Mouse (Mus musculus): ENCODE results near the gene Canx. TPM values are rescaled to one million over a fixed set of nuclear protein-coding genes. Genes with fewer than 3 reads are reported as not detected.

Canx gene
- polyA plus RNA-seq, 1 experiment, result 193 TPM

DNA sequence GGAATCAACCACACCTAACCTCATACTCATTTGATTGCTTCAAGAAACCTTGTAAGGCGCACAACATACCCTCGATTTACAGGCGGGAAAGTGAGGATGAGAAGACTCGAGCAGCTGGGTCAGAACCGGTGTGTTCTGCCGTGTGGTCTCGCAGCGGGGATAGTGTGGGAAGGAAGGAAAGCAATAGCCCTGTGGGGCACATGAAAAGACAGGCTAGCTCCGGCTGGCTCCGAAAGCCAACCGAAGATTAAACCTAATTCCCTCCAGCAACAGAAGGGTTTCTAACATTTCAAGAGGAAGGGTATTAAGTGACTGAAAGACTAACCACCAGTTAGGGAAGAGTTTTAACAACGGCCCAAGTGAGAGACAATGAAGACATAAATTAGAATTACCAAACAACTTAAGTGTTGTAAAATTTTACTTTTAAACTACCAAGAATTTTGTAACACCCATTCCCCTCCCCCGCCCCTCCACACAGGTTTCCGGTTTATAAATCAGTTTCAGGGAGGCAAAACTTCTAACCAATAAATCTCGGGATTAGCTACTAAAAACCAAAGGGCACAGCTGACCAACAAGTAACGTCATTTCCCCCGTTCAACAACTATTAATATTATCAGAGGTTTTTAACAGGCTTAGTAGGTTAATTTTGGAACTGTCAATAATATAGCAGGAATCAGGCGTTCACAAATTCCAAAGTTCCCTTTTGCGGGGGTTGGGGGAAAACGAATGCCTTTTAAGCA lies 34.8 kb downstream of the Canx start:
- Histone ChIP-seq H3K4me3 (ENCODE audit: insufficient read depth, low read depth, low read length) (peak overlapping the region; percentile 79), H3K27ac (ENCODE audit: insufficient read depth, low read depth, low read length) (no peak overlapping the region), H3K4me1 (ENCODE audit: control insufficient read depth, insufficient read depth, low read length) (peaks cover 5% of the 10 kb centered on the region; the same call in 1 of the 2 replicates)
- WGBS, result 3% methylated on average over 20 of the region's 20 CpGs
- TF ChIP-seq POLR2A (IDR thresholded peaks at IDR 0.05; ENCODE audit: insufficient read depth, low read depth, low read length) (no peak), CTCF (IDR thresholded peaks at IDR 0.05; ENCODE audit: insufficient read depth, low read depth, low read length) (no peak)

DNA sequence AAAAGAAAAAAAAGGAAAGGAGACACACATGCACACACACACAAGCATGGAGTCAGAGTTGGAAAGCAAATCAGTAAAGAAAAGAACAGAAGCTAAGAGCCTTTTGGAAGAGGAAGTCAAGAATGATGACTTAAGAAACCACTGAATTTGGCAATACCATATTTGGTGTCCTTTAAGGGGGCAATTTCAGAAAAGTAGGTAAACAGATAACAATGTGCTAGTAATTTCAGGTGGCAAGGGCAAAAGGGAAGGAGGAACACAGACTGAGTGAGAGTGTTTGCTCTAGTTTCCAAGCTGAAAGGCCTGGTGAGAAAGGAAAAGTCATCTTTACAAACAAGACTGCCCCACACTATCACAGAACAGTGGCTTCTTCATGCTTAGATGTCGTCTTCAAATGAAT lies 39.0 kb downstream of the Canx start:
- 77% methylated on average over 1 of the region's 1 CpGs for WGBS
- Histone ChIP-seq H3K4me3 (ENCODE audit: insufficient read depth, low read depth, low read length) (no peak overlapping the region), H3K4me1 (ENCODE audit: control insufficient read depth, insufficient read depth, low read length) (peaks cover 5% of the 10 kb centered on the region; the same call in 1 of the 2 replicates), H3K27ac (ENCODE audit: insufficient read depth, low read depth, low read length) (no peak overlapping the region)
- TF ChIP-seq POLR2A (IDR thresholded peaks at IDR 0.05; ENCODE audit: insufficient read depth, low read depth, low read length) (no peak), CTCF (IDR thresholded peaks at IDR 0.05; ENCODE audit: insufficient read depth, low read depth, low read length) (no peak)

DNA sequence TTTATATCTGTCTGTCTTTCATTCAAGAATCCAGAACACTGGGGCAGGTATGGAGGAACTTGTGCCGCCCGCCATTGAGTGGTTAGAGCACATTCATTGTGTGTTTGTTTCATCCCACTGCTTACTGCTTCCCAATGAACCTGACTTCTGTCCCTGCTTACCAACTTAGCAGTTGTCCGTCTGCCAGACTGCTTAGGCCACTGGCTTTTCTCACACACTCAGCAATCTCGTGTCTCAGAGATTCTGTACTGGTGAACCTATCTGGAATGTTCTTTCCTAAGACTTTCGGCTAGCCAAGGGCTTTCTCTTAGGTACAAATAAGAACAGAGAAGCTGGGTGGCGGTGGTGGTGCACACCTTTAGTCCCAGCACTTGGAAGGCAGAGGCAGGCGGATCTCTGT lies 39.8 kb downstream of the Canx start:
- 92% methylated on average over 7 of the region's 7 CpGs for WGBS
- no peak overlapping the region for H3K4me3 ChIP-seq (ENCODE audit: insufficient read depth, low read depth, low read length)
- H3K27ac ChIP-seq (ENCODE audit: insufficient read depth, low read depth, low read length), result no peak overlapping the region
- TF ChIP-seq POLR2A (IDR thresholded peaks at IDR 0.05; ENCODE audit: insufficient read depth, low read depth, low read length) (no peak), CTCF (IDR thresholded peaks at IDR 0.05; ENCODE audit: insufficient read depth, low read depth, low read length) (no peak)
- H3K4me1 ChIP-seq (ENCODE audit: control insufficient read depth, insufficient read depth, low read length), result peaks cover 5% of the 10 kb centered on the region; the same call in 1 of the 2 replicates

DNA sequence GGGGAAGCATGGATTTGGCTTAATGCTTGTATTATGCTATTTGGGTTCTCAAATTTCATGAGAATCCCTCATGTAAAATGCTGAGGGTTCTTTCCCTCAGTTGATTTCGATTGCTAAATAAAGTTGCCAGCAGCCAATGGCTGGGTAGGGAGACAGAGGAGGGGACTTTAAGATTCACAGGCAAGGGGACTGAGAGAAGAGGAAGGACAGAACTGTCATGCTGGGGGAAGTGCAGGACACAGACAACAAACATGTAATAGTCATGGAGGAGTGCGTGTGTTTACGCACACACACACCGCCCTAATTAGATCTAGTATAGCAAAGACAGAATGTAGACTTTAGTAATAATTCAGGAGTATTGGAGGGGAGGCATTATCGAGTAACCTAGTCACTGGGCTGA lies 40.2 kb downstream of the Canx start:
- Histone ChIP-seq H3K4me1 (ENCODE audit: control insufficient read depth, insufficient read depth, low read length) (peaks cover 5% of the 10 kb centered on the region; the same call in 1 of the 2 replicates), H3K27ac (ENCODE audit: insufficient read depth, low read depth, low read length) (no peak overlapping the region), H3K4me3 (ENCODE audit: insufficient read depth, low read depth, low read length) (no peak overlapping the region)
- TF ChIP-seq POLR2A (IDR thresholded peaks at IDR 0.05; ENCODE audit: insufficient read depth, low read depth, low read length), result no peak
- TF ChIP-seq CTCF (IDR thresholded peaks at IDR 0.05; ENCODE audit: insufficient read depth, low read depth, low read length), result no peak
- WGBS, result 83% methylated on average over 5 of the region's 5 CpGs

DNA sequence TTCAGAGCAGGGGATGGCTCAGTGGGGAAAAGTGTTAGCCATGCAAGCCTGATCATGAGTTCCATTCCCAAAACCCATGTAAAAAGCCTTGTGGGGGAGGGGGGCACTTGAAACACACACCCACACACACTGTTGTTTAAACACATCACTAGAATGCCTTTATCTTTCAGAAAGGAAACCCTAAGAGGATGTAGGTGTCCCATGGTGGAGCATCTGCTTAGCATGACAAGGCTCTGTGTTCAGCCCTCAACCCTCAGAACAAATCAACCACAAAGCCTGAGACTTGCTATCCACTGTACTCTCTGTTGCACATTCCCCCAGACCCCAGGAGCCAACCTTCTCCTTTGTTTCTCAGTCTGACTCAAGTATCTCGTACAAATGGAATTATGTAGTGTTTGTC lies 45.4 kb downstream of the Canx start:
- WGBS, result 45% methylated on average over 1 of the region's 1 CpGs
- no peak for TF ChIP-seq CTCF (IDR thresholded peaks at IDR 0.05; ENCODE audit: insufficient read depth, low read depth, low read length)
- TF ChIP-seq POLR2A (IDR thresholded peaks at IDR 0.05; ENCODE audit: insufficient read depth, low read depth, low read length), result no peak
- Histone ChIP-seq H3K27ac (ENCODE audit: insufficient read depth, low read depth, low read length) (no peak overlapping the region), H3K4me3 (ENCODE audit: insufficient read depth, low read depth, low read length) (no peak overlapping the region), H3K4me1 (ENCODE audit: control insufficient read depth, insufficient read depth, low read length) (peaks cover 6% of the 10 kb centered on the region)

- 81% methylated on average over 4 of the region's 4 CpGs for WGBS
- H3K4me1 ChIP-seq (ENCODE audit: control insufficient read depth, insufficient read depth, low read length), result peaks cover 9% of the 10 kb centered on the region
- H3K27ac ChIP-seq (ENCODE audit: insufficient read depth, low read depth, low read length), result no peak overlapping the region
- H3K4me3 ChIP-seq (ENCODE audit: insufficient read depth, low read depth, low read length), result no peak overlapping the region
- TF ChIP-seq POLR2A (IDR thresholded peaks at IDR 0.05; ENCODE audit: insufficient read depth, low read depth, low read length), result no peak
- TF ChIP-seq CTCF (IDR thresholded peaks at IDR 0.05; ENCODE audit: insufficient read depth, low read depth, low read length), result no peak
These were observed 46.5 kb downstream of the Canx start for GRCm38 (mm10) chr11:50279005-50279404.

DNA sequence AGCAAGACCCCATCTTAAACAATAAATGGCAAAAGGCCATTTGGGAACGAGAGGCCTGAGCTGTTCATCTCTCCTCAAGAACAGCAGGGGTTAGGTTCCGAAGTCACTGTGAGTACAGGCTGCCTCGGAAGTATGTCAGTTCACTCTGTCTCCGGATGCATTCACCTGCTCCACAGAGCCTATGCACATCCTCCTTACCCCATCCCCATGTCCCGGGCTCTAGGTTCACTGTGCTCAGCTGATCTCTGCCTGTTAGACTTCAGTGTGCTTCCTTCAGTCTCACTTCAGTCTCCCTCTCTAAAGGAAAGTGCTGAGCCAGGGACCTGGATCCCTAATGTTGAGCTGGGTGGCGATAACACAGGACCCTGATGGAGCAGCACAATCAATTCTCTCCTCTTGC lies 47.8 kb downstream of the Canx start:
- Histone ChIP-seq H3K4me1 (ENCODE audit: control insufficient read depth, insufficient read depth, low read length) (peaks cover 10% of the 10 kb centered on the region), H3K27ac (ENCODE audit: insufficient read depth, low read depth, low read length) (no peak overlapping the region), H3K4me3 (ENCODE audit: insufficient read depth, low read depth, low read length) (no peak overlapping the region)
- TF ChIP-seq CTCF (IDR thresholded peaks at IDR 0.05; ENCODE audit: insufficient read depth, low read depth, low read length), result no peak
- TF ChIP-seq POLR2A (IDR thresholded peaks at IDR 0.05; ENCODE audit: insufficient read depth, low read depth, low read length), result no peak
- WGBS, result 87% methylated on average over 6 of the region's 6 CpGs

- H3K4me3 ChIP-seq (ENCODE audit: insufficient read depth, low read depth, low read length), result no peak overlapping the region
- TF ChIP-seq CTCF (IDR thresholded peaks at IDR 0.05; ENCODE audit: insufficient read depth, low read depth, low read length) (no peak), POLR2A (IDR thresholded peaks at IDR 0.05; ENCODE audit: insufficient read depth, low read depth, low read length) (no peak)
These were observed 48.4 kb downstream of the Canx start for GRCm38 (mm10) chr11:50277025-50277424.

DNA sequence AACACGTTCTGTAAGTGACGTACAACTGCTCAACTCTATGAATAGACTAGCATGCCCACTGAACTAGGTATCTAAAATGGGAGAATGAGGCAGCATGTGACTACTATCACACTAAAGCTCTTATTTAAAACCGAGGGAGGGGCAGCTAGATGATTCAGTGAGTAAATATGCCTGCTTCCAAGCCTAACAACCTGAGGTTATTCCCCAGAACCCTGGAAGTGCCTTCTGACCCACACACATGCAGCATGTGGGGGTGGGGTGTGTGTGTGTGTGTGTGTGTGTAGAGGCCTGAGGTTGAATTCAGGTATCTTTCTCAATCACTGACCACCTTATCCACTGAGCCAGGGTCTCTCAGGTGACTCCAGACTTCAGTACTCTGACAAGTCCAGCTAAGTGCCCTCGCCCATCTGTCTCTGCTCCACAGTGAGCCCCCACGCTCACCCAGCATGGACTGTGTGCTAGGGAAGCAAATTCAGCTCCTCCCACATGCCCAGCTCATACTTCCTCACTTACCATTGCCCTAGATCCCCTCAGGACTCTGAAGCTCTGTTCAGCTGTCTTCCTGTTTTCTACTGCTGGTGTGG lies 49.8 kb downstream of the Canx start:
- H3K4me1 ChIP-seq (ENCODE audit: control insufficient read depth, insufficient read depth, low read length), result peaks cover 20% of the 10 kb centered on the region
- WGBS, result 41% methylated on average over 5 of the region's 5 CpGs
- H3K27ac ChIP-seq (ENCODE audit: insufficient read depth, low read depth, low read length), result no peak overlapping the region
- no peak for TF ChIP-seq POLR2A (IDR thresholded peaks at IDR 0.05; ENCODE audit: insufficient read depth, low read depth, low read length)
- TF ChIP-seq CTCF (IDR thresholded peaks at IDR 0.05; ENCODE audit: insufficient read depth, low read depth, low read length), result no peak
- H3K4me3 ChIP-seq (ENCODE audit: insufficient read depth, low read depth, low read length), result no peak overlapping the region

More at GRCm38 (mm10) chr11:50277025-50277424, 48.4 kb downstream of the Canx start:
- no peak overlapping the region for H3K27ac ChIP-seq (ENCODE audit: insufficient read depth, low read depth, low read length)
- peaks cover 12% of the 10 kb centered on the region for H3K4me1 ChIP-seq (ENCODE audit: control insufficient read depth, insufficient read depth, low read length)
